Mouse (Mus musculus) liver, adult 2 months (tissue): ENCODE results near the gene Rab3gap2.

Experiments used
- CTCF ChIP-seq: fragments of 200-500 bp; IDR thresholded peaks from 2 replicates; pipeline ENCODE4 v1.5.1; 2011; ENCODE audit warnings: low read depth, low read length, control low read depth
- POLR2A ChIP-seq: fragments of 200-500 bp; IDR thresholded peaks from 2 replicates; pipeline ENCODE4 v1.6.1; 2011; ENCODE audit warnings: low read length, control low read depth; ENCODE audit not compliant: insufficient read depth; ENCODE audit errors: extremely low read depth

GRCm38 (mm10) chr1:185207851-185208595 is 4.1 kb downstream of the Rab3gap2 start:
- no peak for TF ChIP-seq CTCF
- no peak for TF ChIP-seq POLR2A
